Mouse (Mus musculus): ENCODE measurements around the gene Nbeal2.

The Nbeal2 gene

GRCm38 (mm10) chr9:110660208-110660607 is 6.2 kb upstream of the Nbeal2 start:
- POLR2A ChIA-PET: interaction anchor here in 3 of 4 experiments (0.6 to 2.9 kb wide), 11 partner anchors 8 to 400 kb away, joined by 3 to 15 read pairs (median 4); partner anchors contain the start of gene Nradd (in 2 of the 3)
- CTCF ChIA-PET: interaction anchor here in 3 of 4 experiments (0.6 to 2.1 kb wide), 7 partner anchors 11 to 115 kb away, joined by 3 to 13 read pairs (median 4); no protein-coding TSS in a partner anchor

DNA sequence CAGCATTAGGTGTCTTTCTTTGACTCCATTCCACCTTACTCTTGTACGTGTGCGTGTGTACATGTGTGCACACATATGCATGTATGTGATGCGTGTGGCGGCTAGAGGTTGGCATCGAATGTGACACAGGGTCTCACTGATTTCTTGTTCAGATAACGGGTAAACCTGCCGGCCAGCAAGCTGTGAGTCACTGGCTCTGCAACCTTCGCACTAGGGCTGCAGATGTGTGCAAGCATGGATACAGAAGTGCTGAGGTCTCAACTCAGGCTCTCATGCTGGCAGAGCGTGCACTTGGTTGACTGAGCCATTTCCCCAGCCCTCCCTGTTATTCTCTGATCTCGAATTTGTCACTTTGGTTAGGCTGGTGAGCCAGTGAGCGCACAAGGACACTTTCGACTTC is 5.6 kb upstream of the Nbeal2 start:
- CTCF ChIA-PET: interaction anchor here in 2 of 4 experiments (0.6 to 2.1 kb wide), 3 partner anchors 11 to 23 kb away, joined by 3 to 13 read pairs (median 9); no protein-coding TSS in a partner anchor
- POLR2A ChIA-PET: interaction anchor here in 2 of 4 experiments (0.9 to 2.9 kb wide), 5 partner anchors 11 to 98 kb away, joined by 3 to 15 read pairs (median 4); partner anchors contain the start of gene Nradd (in 1 of the 2)

DNA sequence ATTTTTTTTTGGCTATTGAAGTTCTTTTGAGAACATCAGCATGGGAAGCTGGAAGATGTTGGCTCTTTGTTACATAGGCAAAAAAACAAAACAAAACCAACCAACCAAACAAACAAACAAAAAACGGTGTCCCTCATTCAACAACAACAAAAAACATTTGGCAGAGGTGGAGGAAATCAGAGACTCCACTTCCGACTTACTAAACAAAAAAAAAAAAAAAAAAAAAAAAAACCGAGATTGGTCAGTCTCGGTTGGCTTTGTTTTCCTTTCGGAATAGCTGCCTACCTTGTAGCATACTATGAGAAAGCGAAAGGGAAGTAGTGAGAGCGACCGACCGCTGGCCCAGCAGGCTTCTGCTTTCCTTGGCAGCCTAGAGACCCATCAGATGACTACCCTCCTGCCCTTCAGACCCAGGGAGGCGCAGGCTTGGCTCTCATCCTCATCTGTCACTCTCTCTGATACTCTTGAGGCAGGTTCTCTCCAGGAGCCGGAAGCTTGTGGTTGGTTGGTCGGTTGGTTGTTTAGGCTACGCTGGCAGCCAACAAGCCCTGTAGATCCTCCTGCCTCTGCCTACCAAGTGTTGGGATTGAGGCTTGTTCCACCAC is 3.6 kb upstream of the Nbeal2 start:
- ChIA-PET POLR2A (interaction anchor here in 3 of 4 experiments (0.7 to 5.8 kb wide), 13 partner anchors 8 to 229 kb away, joined by 3 to 45 read pairs (median 4); no protein-coding TSS in a partner anchor), CTCF (interaction anchor here in 1 of 4 experiments (0.6 kb wide), 1 partner anchor 432 kb away, joined by 4 read pairs; no protein-coding TSS in a partner anchor)

DNA sequence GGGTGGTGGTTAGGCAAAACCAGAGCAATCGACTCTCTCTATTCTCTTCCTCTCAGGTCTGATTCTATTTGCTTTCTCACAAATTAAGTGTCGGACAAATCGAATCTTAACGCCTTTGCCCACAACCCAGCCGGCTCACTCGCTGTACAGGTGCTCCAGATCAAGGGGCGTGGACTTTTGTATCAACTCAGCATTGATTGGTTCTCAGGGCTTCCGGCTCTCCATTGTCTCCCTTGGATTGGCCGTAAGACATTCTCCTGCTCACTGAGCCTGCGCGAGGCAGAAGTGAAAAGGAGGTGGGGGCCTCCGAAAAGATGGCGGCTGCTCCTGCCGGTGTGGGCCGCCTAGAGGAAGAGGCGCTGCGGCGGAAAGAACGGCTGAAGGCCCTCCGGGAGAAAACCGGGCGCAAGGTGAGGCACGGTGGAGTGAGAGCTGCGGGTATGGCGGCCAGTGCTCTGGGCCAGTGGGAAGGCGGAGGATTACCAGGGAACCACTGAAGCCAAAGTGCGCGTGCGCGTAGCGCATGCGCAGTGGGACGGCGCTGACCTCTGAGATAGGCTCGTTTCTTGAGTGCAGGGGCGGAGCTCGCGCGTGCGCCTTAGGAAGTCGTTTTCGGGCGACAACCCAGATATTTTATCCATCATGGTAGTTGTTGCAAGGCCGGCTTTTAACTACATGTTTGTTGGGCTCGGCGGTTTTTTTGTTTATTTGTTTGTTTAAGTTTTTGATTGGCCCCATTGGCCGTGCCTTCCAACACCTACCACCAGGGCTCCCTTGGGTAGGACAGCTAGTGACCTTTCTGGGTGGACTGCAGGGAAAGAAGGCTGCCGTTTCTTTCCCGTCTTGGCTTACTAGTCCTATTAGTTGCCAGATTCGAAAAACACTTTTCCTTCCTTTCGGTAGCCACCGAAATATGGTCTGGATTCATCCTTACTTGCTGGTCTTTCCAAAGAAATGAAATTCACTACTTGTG is 2.6 kb upstream of the Nbeal2 start, which contains the start of gene Ccdc12:
Ccdc12 (plus strand) TSS at position 255 of the 973 bp plus-strand sequence.
- ChIA-PET CTCF (interaction anchor here in 1 of 4 experiments (0.6 to 1.0 kb wide), 2 partner anchors 53 to 431 kb away, joined by 3 to 4 read pairs; no protein-coding TSS in a partner anchor), POLR2A (interaction anchor here (0.6 to 5.8 kb wide), 27 partner anchors 9 to 569 kb away, joined by 3 to 45 read pairs (median 3); partner anchors contain the start of genes Nradd (in 1 of the 4) and Setd2 (in 1 of the 4))

- ChIA-PET POLR2A (interaction anchor here in 3 of 4 experiments (0.6 to 5.8 kb wide), 6 partner anchors 11 to 179 kb away, joined by 4 to 45 read pairs (median 7); partner anchors contain the start of genes Kif9 (in 1 of the 3) and Klhl18 (in 1 of the 3)), CTCF (interaction anchor here in 2 of 4 experiments (0.6 to 1.6 kb wide), 3 partner anchors 21 to 246 kb away, joined by 3 to 4 read pairs (median 3); no protein-coding TSS in a partner anchor)
Observed at GRCm38 (mm10) chr9:110655651-110656007, 1.7 kb upstream of the Nbeal2 start.

DNA sequence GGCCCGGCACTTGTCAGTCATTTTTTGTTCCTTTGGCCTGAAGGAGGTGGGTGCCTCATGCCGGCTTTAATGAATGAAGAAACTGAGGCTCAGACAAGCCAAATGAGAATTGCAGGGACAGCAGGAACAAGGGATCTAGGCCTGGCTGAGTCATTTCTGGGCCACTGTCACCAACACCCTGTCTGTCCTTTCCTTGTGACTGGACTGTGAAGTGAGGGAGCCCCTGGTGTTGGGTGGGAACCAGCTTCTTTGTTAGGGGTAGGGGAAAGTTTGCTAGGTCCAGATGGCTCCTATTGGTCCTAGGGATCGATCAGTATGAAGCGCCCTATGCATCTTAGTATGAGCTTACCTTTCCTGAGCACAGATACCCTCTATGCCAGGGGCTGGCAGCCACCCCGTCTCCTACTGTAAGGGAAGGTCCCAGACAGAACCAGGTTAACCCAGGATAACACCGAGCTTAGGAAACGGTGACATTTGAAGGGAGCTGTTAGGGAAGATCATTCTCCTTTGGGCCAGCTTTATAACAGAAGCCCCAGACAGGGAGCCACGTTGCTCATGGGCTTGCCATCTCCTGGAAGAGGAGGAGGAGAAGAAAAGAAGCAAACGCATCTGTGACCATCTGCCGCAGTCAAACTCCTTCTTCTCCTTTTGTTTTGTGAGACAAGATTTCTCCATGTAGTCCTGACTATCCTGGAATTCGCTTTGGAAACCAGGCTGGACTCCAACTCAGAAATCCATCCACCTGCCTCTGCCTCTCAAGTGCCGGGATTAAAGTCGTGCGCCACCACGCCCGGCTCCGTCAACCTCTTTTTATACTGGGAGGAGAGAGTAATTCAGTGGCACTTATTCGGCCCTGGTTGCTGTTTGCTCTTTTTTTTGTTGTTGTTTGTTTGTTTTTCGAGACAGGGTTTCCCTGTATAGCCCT is 1.0 kb upstream of the Nbeal2 start:
- ChIA-PET CTCF (interaction anchor here in 3 of 4 experiments (0.5 to 3.7 kb wide), 17 partner anchors 17 to 322 kb away, joined by 3 to 18 read pairs (median 4); partner anchors contain the start of gene Scap (in 1 of the 3)), POLR2A (interaction anchor here in 3 of 4 experiments (0.5 to 5.8 kb wide), 49 partner anchors 7 to 342 kb away, joined by 3 to 45 read pairs (median 4); partner anchors contain the start of genes Kif9 (in 2 of the 3), Klhl18 (in 2 of the 3), Nradd (in 2 of the 3) and Als2cl (in 1 of the 3))

GRCm38 (mm10) chr9:110652963-110653654 is 852 bp downstream of the Nbeal2 start:
- CTCF ChIA-PET: interaction anchor here (0.6 to 3.7 kb wide), 9 partner anchors 15 to 205 kb away, joined by 3 to 18 read pairs (median 3); partner anchors contain the start of gene Nradd (in 1 of the 4)
- POLR2A ChIA-PET: interaction anchor here in 3 of 4 experiments (0.6 to 5.8 kb wide), 21 partner anchors 8 to 342 kb away, joined by 3 to 45 read pairs (median 3); partner anchors contain the start of genes Nradd (in 1 of the 3) and Ptpn23 (in 1 of the 3)

DNA sequence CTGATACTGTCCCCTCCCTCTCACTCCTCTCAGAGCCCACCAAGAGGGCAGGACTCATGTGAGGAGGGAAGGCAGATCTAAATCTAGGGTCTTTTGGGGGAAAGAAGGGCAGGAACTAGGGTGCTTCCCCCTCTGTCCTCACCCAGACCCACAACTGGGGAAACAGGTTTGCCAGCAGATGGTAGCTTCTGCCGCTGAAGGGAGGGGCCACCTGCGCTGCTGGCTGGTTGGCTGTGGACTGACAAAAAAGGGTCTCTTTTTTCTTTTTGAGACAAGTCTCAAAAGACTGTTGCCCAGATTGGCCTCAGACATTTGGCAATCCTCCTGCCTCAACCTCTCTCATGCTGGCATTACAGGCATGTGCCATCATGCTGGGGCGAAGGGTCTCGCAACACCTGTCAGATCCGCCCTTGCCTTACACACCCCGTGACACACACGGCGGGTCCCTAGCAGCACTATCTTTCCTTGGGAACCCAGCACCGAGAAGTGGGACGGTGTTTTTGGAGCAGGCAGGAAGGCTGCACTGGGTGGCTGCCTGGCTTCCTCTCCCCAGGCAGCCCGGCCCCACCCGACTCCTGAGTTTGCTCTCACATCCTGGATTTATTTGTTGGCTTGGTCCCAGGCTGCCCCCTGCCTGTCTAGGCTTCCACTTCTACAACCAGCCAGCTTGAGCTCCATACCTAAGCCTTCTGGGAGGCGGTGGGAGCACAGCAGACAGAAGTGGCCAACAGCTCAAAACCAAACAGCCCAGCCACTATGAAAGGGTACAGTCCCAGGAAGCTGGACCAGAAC is 1.8 kb downstream of the Nbeal2 start:
- CTCF ChIA-PET: interaction anchor here (0.6 to 3.7 kb wide), 10 partner anchors 14 to 204 kb away, joined by 3 to 18 read pairs (median 3); partner anchors contain the start of gene Nradd (in 1 of the 4)
- POLR2A ChIA-PET: interaction anchor here in 3 of 4 experiments (0.6 to 5.8 kb wide), 16 partner anchors 9 to 717 kb away, joined by 3 to 45 read pairs (median 3); partner anchors contain the start of genes Nradd (in 1 of the 3) and Ptpn23 (in 1 of the 3)

DNA sequence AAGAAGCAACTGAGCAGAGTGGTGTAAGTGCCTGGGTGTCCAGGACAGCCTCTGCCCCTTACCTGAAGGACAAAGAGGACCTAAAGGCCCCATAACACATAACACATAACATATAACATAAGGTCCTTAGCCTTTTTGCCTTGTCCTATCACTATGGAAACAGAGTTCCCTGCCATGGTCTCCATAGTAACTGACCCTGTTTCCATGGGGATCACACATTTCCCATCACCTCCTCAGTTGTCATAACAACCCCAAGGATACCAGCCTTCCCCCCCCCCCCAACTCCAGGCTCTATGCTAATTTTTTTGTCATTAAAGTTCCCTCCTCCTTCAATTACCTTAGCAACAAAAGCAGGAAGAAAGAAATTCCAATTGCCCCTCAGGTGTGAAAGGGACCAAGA is 4.2 kb downstream of the Nbeal2 start:
- ChIA-PET CTCF (interaction anchor here in 3 of 4 experiments (0.6 to 1.9 kb wide), 5 partner anchors 11 to 70 kb away, joined by 3 to 13 read pairs (median 4); no protein-coding TSS in a partner anchor), POLR2A (interaction anchor here in 1 of 4 experiments (1.1 kb wide), 1 partner anchor 29 kb away, joined by 3 read pairs; no protein-coding TSS in a partner anchor)

DNA sequence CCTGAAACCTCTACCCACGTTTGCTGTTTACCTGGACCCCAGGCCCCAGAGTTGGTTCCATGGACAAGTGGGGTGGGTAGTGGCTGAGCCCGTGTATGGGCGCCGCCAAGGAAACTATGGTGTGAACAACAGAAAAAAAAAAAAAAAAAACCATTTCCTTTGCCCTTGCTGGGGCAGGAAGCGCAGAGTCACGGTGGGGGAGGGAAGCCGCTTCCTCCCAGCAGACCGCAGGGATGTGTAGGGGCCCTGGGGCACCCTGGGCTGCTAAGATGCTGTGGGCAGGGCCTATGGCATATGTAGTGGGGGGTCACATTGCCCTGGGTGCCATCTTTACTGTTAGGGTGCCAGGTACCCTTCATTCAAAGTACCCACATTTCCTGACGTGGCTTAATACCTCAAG is 8.7 kb downstream of the Nbeal2 start:
- ChIA-PET CTCF (interaction anchor here in 3 of 4 experiments (1.0 to 1.3 kb wide), 3 partner anchors 10 to 136 kb away, joined by 3 to 4 read pairs (median 4); no protein-coding TSS in a partner anchor), POLR2A (interaction anchor here in 1 of 4 experiments (1.3 kb wide), 1 partner anchor 21 kb away, joined by 3 read pairs; the partner anchor contains the start of gene Nradd)

DNA sequence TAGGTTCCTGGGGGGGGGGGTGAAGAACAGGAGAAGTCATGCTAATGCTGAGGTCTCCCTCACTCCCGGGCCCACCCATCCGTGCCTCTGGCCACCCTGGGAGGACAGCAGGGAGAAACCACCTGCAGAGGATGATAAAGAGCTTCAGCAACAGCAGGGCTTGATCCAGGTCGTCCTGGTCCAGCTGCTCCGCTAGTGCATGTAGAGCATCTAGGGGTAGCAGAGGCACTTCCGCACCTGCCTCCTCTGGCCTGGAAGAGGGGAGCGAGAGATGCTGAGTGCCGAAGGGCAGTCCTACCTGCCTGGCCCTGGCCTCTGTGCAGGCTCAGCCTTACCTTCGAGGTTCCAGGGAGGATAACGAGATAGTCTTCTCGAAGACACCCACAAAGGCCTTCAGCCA is 9.7 kb downstream of the Nbeal2 start:
- ChIA-PET POLR2A (interaction anchor here in 3 of 4 experiments (0.7 to 1.9 kb wide), 6 partner anchors 9 to 203 kb away, joined by 3 to 9 read pairs (median 4); partner anchors contain the start of gene Nradd (in 2 of the 3)), CTCF (interaction anchor here in 3 of 4 experiments (0.6 to 1.8 kb wide), 7 partner anchors 9 to 294 kb away, joined by 3 to 9 read pairs (median 4); no protein-coding TSS in a partner anchor)

GRCm38 (mm10) chr9:110643787-110644186 is 10.2 kb downstream of the Nbeal2 start:
- POLR2A ChIA-PET: interaction anchor here in 2 of 4 experiments (1.2 to 1.9 kb wide), 4 partner anchors 9 to 19 kb away, joined by 3 to 5 read pairs (median 4); partner anchors contain the start of gene Nradd (in 2 of the 2)
- CTCF ChIA-PET: interaction anchor here in 2 of 4 experiments (1.0 to 1.8 kb wide), 3 partner anchors 13 to 53 kb away, joined by 3 to 9 read pairs (median 3); no protein-coding TSS in a partner anchor

DNA sequence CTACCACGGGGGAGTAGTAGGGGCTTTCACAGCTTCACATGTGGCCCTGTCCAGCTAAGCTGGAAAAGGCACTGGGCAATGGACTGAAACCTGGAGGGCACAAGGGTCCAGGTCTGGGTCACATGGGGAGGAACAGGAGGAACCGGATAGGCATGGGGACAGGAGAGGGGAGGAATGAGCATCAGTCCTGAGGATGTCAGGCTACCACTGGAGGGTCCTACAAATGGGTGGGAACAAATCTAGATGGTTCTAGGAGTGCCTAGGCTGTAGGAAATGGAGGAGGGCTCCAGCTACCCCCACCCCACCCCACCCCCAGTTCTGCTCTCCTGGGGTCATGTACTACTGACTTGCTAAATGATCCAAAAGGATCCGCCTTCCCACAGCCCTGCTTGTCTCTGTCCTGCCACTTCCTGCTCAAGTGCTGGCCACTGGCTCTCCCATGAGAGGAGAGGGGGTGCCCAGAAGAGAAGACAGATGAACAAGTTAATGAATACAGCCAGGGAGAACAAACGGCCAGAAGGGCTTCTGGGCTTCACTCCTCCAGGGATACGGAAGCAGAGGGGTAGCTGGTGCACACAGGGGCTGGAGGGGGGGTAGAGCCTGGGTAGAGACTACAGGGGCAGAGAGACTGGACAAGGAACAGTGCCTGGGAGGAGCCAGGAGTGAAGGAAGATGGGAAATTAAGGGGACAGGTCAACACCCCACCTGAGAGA is 11.0 kb downstream of the Nbeal2 start:
- CTCF ChIA-PET: interaction anchor here in 2 of 4 experiments (1.4 to 1.8 kb wide), 2 partner anchors 12 kb away, joined by 3 to 9 read pairs; no protein-coding TSS in a partner anchor
- POLR2A ChIA-PET: interaction anchor here in 2 of 4 experiments (0.6 to 1.9 kb wide), 4 partner anchors 10 to 44 kb away, joined by 3 to 6 read pairs (median 4); partner anchors contain the start of gene Nradd (in 1 of the 2)

GRCm38 (mm10) chr9:110641006-110641405 is 13.0 kb downstream of the Nbeal2 start:
- POLR2A ChIA-PET: interaction anchor here in 2 of 4 experiments (0.5 to 2.1 kb wide), 2 partner anchors 13 to 167 kb away, joined by 3 to 9 read pairs; partner anchors contain the start of gene Nbeal2 (in 1 of the 2)
- CTCF ChIA-PET: interaction anchor here in 1 of 4 experiments (1.0 kb wide), 1 partner anchor 10 kb away, joined by 3 read pairs; no protein-coding TSS in a partner anchor

All from embryonic stem cell, embryonic (primary cell).